ENCODE assay signal across 16 mouse cellular contexts in genomic region chr7:25056951-25057350, GRCm38 (mm10). TPM values are rescaled to one million over a fixed set of nuclear protein-coding genes. Genes with fewer than 3 reads are reported as not detected.
A peak's percentile ranks its signal among the peaks of the same experiment; 100 is the strongest.
DNase-seq lines count a peak whose midpoint lies in the region; ATAC-seq and TF ChIP-seq lines count a peak whose summit lies in the region.
"Had no signal": no experiment of that assay in that cellular context is flagged by ENCODE, and none has a peak within 500 bp of the region (broad histone marks: within the 10 kb centered on the region; RNA-seq: fewer than 3 reads in every experiment).

No protein-coding gene starts in this region.

- H3K4me1 ChIP-seq in heart, embryonic 11.5 days (ENCODE audit: control insufficient read depth, insufficient read depth, low read length) = peaks cover 10% of the 10 kb centered on the region
- H3K4me1 ChIP-seq in lung, embryonic 15.5 days = no peaks in the 10 kb centered on the region
- H3K4me1 ChIP-seq in lung, adult 2 months (ENCODE audit: control insufficient read depth, insufficient read depth, low read length) = no peaks in the 10 kb centered on the region
- H3K4me1 ChIP-seq: embryonic facial prominence, embryonic 10.5 days; liver, embryonic 15.5 days; midbrain, embryonic 13.5 days had no signal

- no peak overlapping the region for H3K4me2 ChIP-seq in heart, embryonic 11.5 days
- no peak overlapping the region for H3K4me2 ChIP-seq in lung, embryonic 15.5 days
- H3K4me2 ChIP-seq: liver, embryonic 15.5 days; midbrain, embryonic 13.5 days had no signal

- peak; percentile 64 for DNase-seq in cerebellum, adult 9-11 months
- no peak for DNase-seq in cerebellum, adult 11 months
- no peak for DNase-seq in heart, postnatal 4 days
- DNase-seq in lung, adult 2 months = no peak
- DNase-seq in right cerebral cortex, postnatal 25 days = no peak
- DNase-seq: adrenal gland, adult 2 months; gastrocnemius, postnatal 14 days; kidney, postnatal 4 days; right cerebral cortex, postnatal 4 days; thymus, postnatal 25 days had no signal

- no peak for TF ChIP-seq POLR2A in lung, adult 2 months (IDR thresholded peaks at IDR 0.05; ENCODE audit: borderline replicate concordance, extremely low read depth, low read depth, low read length)

- H3K27me3 ChIP-seq in heart, embryonic 11.5 days (ENCODE audit: control insufficient read depth, insufficient read depth, low read length) = no peaks in the 10 kb centered on the region
- H3K27me3 ChIP-seq in lung, embryonic 15.5 days = no peaks in the 10 kb centered on the region
- H3K27me3 ChIP-seq: CH12.LX; liver, embryonic 15.5 days; midbrain, embryonic 13.5 days had no signal

- H3K4me3 ChIP-seq in heart, embryonic 11.5 days (ENCODE audit: low read depth, low read length) = no peak overlapping the region
- no peak overlapping the region for H3K4me3 ChIP-seq in lung, embryonic 15.5 days
- H3K4me3 ChIP-seq in lung, adult 2 months (replicated peaks; ENCODE audit: extremely low read depth, low read depth, low read length) = no peak overlapping the region
- H3K4me3 ChIP-seq: embryonic facial prominence, embryonic 10.5 days; liver, embryonic 15.5 days; midbrain, embryonic 13.5 days had no signal

- WGBS in heart, embryonic 11.5 days (ENCODE audit: insufficient replicate concordance) = 33% methylated on average over 4 of the region's 4 CpGs
- WGBS in lung, embryonic 15.5 days = 35% methylated on average over 4 of the region's 4 CpGs
- 48% methylated on average over 4 of the region's 4 CpGs for WGBS in lung, adult 2 months

- 0 out of 2 replicates have a peak, but pooled peaks have one; percentile 43 for ATAC-seq in heart, embryonic 11.5 days (replicated peaks; ENCODE audit: insufficient number of reproducible peaks, low FRiP score, low TSS enrichment)
- 0 out of 2 replicates have a peak, but pooled peaks have one; percentile 33 for ATAC-seq in lung, embryonic 15.5 days (ENCODE audit: borderline replicate concordance, extremely low read depth, low FRiP score, low TSS enrichment)
- ATAC-seq: midbrain, embryonic 13.5 days had no signal

- TF ChIP-seq CTCF in lung, adult 2 months (IDR thresholded peaks at IDR 0.05; ENCODE audit: insufficient read depth, low read length) = no peak

- no peaks in the 10 kb centered on the region for H3K9me3 ChIP-seq in heart, embryonic 11.5 days (replicated peaks; ENCODE audit: control insufficient read depth, low read length)
- no peaks in the 10 kb centered on the region for H3K9me3 ChIP-seq in lung, embryonic 15.5 days
- H3K9me3 ChIP-seq: embryonic facial prominence, embryonic 10.5 days; liver, embryonic 15.5 days; midbrain, embryonic 13.5 days had no signal

- H3K27ac ChIP-seq in heart, embryonic 11.5 days (ENCODE audit: low read depth, low read length) = peak overlapping the region; percentile 51; the same call in 1 of the 2 replicates
- H3K27ac ChIP-seq in lung, embryonic 15.5 days = no peak overlapping the region; the same call in 1 of the 2 replicates
- H3K27ac ChIP-seq: embryonic facial prominence, embryonic 10.5 days; liver, embryonic 15.5 days; midbrain, embryonic 13.5 days had no signal

- H3K9ac ChIP-seq in heart, embryonic 11.5 days (ENCODE audit: low read depth, low read length) = no peak overlapping the region
- H3K9ac ChIP-seq in lung, embryonic 15.5 days = no peak overlapping the region
- H3K9ac ChIP-seq: liver, embryonic 15.5 days; midbrain, embryonic 13.5 days had no signal

- H3K36me3 ChIP-seq in heart, embryonic 11.5 days (ENCODE audit: control insufficient read depth, insufficient read depth, low read length) = peaks cover 48% of the 10 kb centered on the region
- peaks cover 43% of the 10 kb centered on the region for H3K36me3 ChIP-seq in lung, embryonic 15.5 days

RNA-seq across cellular contexts. Expression of gene Grik5, which starts 15.2 kb away (rescaled TPM):
- polyA plus RNA-seq in heart, embryonic 11.5 days (2014; fragmentation: Nextera tagmentation; extraction: Ambion mirVana) = 5.7 and 8.1 TPM in 2 replicates
- total RNA-seq in heart, postnatal 4 days (2021) = 10 to 100 TPM; 14.0 to 15.7 TPM
- 3.8 and 4.2 TPM in 2 replicates for polyA plus RNA-seq in lung, embryonic 15.5 days (2015; fragmentation: Nextera tagmentation; extraction: Ambion mirVana)
- polyA plus RNA-seq in lung, adult 2 months (2012; rRNA removed) = 28.5 and 31.1 TPM in 2 replicates

RNA-seq across cellular contexts. Expression of gene Zfp574, which starts 15.4 kb away (rescaled TPM):
- 14.9 and 15.7 TPM in 2 replicates for polyA plus RNA-seq in heart, embryonic 11.5 days (2014; fragmentation: Nextera tagmentation; extraction: Ambion mirVana)
- total RNA-seq in heart, postnatal 4 days (2021) = 10 to 100 TPM; 13.5 to 16.3 TPM
- 29.8 and 30.4 TPM in 2 replicates for polyA plus RNA-seq in lung, embryonic 15.5 days (2015; fragmentation: Nextera tagmentation; extraction: Ambion mirVana)
- polyA plus RNA-seq in lung, adult 2 months (2012; rRNA removed) = 46.8 and 48.4 TPM in 2 replicates

RNA-seq across cellular contexts. Expression of gene Atp1a3, which starts 51.2 kb away (rescaled TPM):
- polyA plus RNA-seq in heart, embryonic 11.5 days (2014; fragmentation: Nextera tagmentation; extraction: Ambion mirVana) = 2.3 and 4.1 TPM in 2 replicates
- under 1 TPM; 0.31 to 0.47 TPM for total RNA-seq in heart, postnatal 4 days (2021)
- polyA plus RNA-seq in lung, embryonic 15.5 days (2015; fragmentation: Nextera tagmentation; extraction: Ambion mirVana) = 0.84 and 1.3 TPM in 2 replicates
- polyA plus RNA-seq in lung, adult 2 months (2012; rRNA removed) = 4.8 and 7.1 TPM in 2 replicates
